Mouse (Mus musculus): ENCODE measurements around the gene Pdgfb. TPM values are rescaled to one million over a fixed set of nuclear protein-coding genes. Genes with fewer than 3 reads are reported as not detected.
A peak's percentile ranks its signal among the peaks of the same experiment; 100 is the strongest.

Pdgfb gene
- polyA plus RNA-seq, 1 experiment from 2014 or later, result 0.85 TPM

- H3K36me3 ChIP-seq (replicated peaks; ENCODE audit: insufficient read depth, low read length), result no peaks in the 10 kb centered on the region
- no peak overlapping the region for H3K4me3 ChIP-seq (ENCODE audit: low read depth, low read length)
- H3K4me2 ChIP-seq (ENCODE audit: low read depth, low read length), result no peak overlapping the region
- 26% methylated on average over 5 of the region's 5 CpGs for WGBS (ENCODE audit: insufficient replicate concordance)
- H3K27me3 ChIP-seq (ENCODE audit: insufficient read depth, low read length), result no peaks in the 10 kb centered on the region
- TF ChIP-seq EP300 (IDR thresholded peaks at IDR 0.05; ENCODE audit: low read depth) (no peak), CTCF (IDR thresholded peaks at IDR 0.05; ENCODE audit: low read depth) (no peak)
- DNase-seq (no peak), ATAC-seq (no peak)
- H3K4me1 ChIP-seq (ENCODE audit: insufficient read depth), result peaks cover 4% of the 10 kb centered on the region; the same call in 1 of the 2 replicates
- no peak overlapping the region for H3K9ac ChIP-seq (replicated peaks)
- H3K27ac ChIP-seq (ENCODE audit: low read depth), result no peak overlapping the region
- H3K9me3 ChIP-seq (ENCODE audit: low read length), result no peaks in the 10 kb centered on the region
Observed at GRCm38 (mm10) chr15:80047973-80048372, 33.2 kb upstream of the Pdgfb start.

DNA sequence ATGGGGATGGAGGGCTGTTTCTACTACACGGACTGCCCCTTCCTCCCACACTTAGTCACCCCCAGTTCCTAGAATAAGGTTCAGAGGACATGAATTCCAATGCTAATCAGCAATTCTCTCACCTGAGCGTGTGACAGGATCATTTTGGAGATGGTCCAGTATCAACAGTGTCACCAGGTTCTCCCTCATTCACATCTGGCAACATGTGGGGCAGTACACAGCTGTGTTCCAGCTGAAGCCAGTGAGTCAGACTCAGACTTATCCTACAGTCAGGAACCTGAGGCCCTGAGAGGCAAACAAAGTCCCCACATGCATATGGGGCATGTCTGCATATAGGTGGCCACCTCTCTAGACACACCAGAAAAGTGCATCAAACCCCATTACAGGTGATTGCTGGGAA, 32.5 kb upstream of the Pdgfb start:
- H3K4me3 ChIP-seq (ENCODE audit: low read depth, low read length), result no peak overlapping the region
- H3K27ac ChIP-seq (ENCODE audit: low read depth), result no peak overlapping the region
- H3K9ac ChIP-seq (replicated peaks), result no peak overlapping the region
- 57% methylated on average over 2 of the region's 2 CpGs for WGBS (ENCODE audit: insufficient replicate concordance)
- DNase-seq, result no peak
- no peaks in the 10 kb centered on the region for H3K27me3 ChIP-seq (ENCODE audit: insufficient read depth, low read length)
- H3K4me2 ChIP-seq (ENCODE audit: low read depth, low read length), result no peak overlapping the region
- H3K4me1 ChIP-seq (ENCODE audit: insufficient read depth), result peaks cover 4% of the 10 kb centered on the region; the same call in 1 of the 2 replicates
- H3K9me3 ChIP-seq (ENCODE audit: low read length), result no peaks in the 10 kb centered on the region
- TF ChIP-seq CTCF (IDR thresholded peaks at IDR 0.05; ENCODE audit: low read depth) (no peak), EP300 (IDR thresholded peaks at IDR 0.05; ENCODE audit: low read depth) (no peak)
- no peaks in the 10 kb centered on the region for H3K36me3 ChIP-seq (replicated peaks; ENCODE audit: insufficient read depth, low read length)
- ATAC-seq, result peak; percentile 70

- ATAC-seq, result no peak
- no peaks in the 10 kb centered on the region for H3K4me1 ChIP-seq (ENCODE audit: insufficient read depth)
- no peak overlapping the region for H3K4me3 ChIP-seq (ENCODE audit: low read depth, low read length)
- no peak overlapping the region for H3K4me2 ChIP-seq (ENCODE audit: low read depth, low read length)
- no peaks in the 10 kb centered on the region for H3K36me3 ChIP-seq (replicated peaks; ENCODE audit: insufficient read depth, low read length)
- H3K27ac ChIP-seq (ENCODE audit: low read depth), result no peak overlapping the region
- no peaks in the 10 kb centered on the region for H3K27me3 ChIP-seq (ENCODE audit: insufficient read depth, low read length)
- 0 out of 2 replicates have a peak, but pooled peaks have one; percentile 14 for TF ChIP-seq CTCF (IDR thresholded peaks at IDR 0.05; ENCODE audit: low read depth)
- TF ChIP-seq EP300 (IDR thresholded peaks at IDR 0.05; ENCODE audit: low read depth), result no peak
- 92% methylated on average over 2 of the region's 2 CpGs for WGBS (ENCODE audit: insufficient replicate concordance)
- no peaks in the 10 kb centered on the region for H3K9me3 ChIP-seq (ENCODE audit: low read length)
- DNase-seq, result no peak
- H3K9ac ChIP-seq (replicated peaks), result no peak overlapping the region
Observed at GRCm38 (mm10) chr15:80045749-80046148, 31.0 kb upstream of the Pdgfb start.

GRCm38 (mm10) chr15:80044249-80044648, 29.5 kb upstream of the Pdgfb start:
- H3K36me3 ChIP-seq (replicated peaks; ENCODE audit: insufficient read depth, low read length), result no peaks in the 10 kb centered on the region
- H3K4me1 ChIP-seq (ENCODE audit: insufficient read depth), result no peaks in the 10 kb centered on the region
- no peak overlapping the region for H3K4me2 ChIP-seq (ENCODE audit: low read depth, low read length)
- no peaks in the 10 kb centered on the region for H3K9me3 ChIP-seq (ENCODE audit: low read length)
- H3K9ac ChIP-seq (replicated peaks), result no peak overlapping the region
- TF ChIP-seq EP300 (IDR thresholded peaks at IDR 0.05; ENCODE audit: low read depth) (no peak), CTCF (IDR thresholded peaks at IDR 0.05; ENCODE audit: low read depth) (no peak)
- no peak for DNase-seq
- ATAC-seq, result no peak
- 73% methylated on average over 10 of the region's 10 CpGs for WGBS (ENCODE audit: insufficient replicate concordance)
- no peaks in the 10 kb centered on the region for H3K27me3 ChIP-seq (ENCODE audit: insufficient read depth, low read length)
- H3K27ac ChIP-seq (ENCODE audit: low read depth), result no peak overlapping the region
- no peak overlapping the region for H3K4me3 ChIP-seq (ENCODE audit: low read depth, low read length)

DNA sequence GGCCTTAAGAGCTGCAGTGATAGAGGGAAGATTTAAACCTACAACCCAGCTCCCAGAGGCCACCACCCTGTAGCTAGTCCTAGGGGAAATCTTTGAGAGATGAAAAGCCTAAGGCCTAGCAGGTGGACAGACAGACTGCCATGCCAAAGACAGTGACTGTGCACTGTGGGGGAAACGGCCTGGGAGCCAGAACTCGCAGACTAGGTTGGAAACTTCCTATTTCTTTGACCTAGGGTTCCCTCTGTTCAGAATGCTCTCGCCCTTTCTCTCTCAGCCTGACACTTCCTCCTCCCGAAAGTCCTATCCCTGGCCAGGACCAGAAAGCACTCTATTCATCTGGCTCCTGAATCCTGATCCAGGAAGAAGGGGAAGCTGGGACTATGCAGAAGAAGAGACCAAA, 27.4 kb upstream of the Pdgfb start:
- H3K4me1 ChIP-seq (ENCODE audit: insufficient read depth), result no peaks in the 10 kb centered on the region
- no peaks in the 10 kb centered on the region for H3K27me3 ChIP-seq (ENCODE audit: insufficient read depth, low read length)
- TF ChIP-seq CTCF (IDR thresholded peaks at IDR 0.05; ENCODE audit: low read depth), result no peak
- DNase-seq (no peak), ATAC-seq (no peak)
- 37% methylated on average over 4 of the region's 4 CpGs for WGBS (ENCODE audit: insufficient replicate concordance)
- no peak overlapping the region for H3K4me3 ChIP-seq (ENCODE audit: low read depth, low read length)
- no peak overlapping the region for H3K27ac ChIP-seq (ENCODE audit: low read depth)
- no peak overlapping the region for H3K4me2 ChIP-seq (ENCODE audit: low read depth, low read length)
- H3K36me3 ChIP-seq (replicated peaks; ENCODE audit: insufficient read depth, low read length), result no peaks in the 10 kb centered on the region
- no peaks in the 10 kb centered on the region for H3K9me3 ChIP-seq (ENCODE audit: low read length)
- no peak overlapping the region for H3K9ac ChIP-seq (replicated peaks)

DNA sequence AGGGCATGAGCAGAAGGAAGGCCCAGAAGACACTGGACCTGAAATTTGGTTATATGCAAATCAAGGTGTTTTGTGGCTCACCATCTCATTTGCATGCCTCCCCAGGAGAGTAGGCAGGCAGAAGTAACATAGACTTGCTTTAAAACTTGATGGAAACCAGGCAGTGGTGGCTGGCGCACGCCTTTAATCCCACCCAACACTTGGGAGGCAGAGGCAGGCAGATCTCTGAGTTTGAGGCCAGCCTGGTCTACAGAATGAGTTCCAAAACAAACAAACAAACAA, 23.3 kb upstream of the Pdgfb start:
- H3K4me1 ChIP-seq (ENCODE audit: insufficient read depth), result no peaks in the 10 kb centered on the region
- TF ChIP-seq EP300 (IDR thresholded peaks at IDR 0.05; ENCODE audit: low read depth) (no peak), CTCF (IDR thresholded peaks at IDR 0.05; ENCODE audit: low read depth) (no peak)
- 90% methylated on average over 2 of the region's 2 CpGs for WGBS (ENCODE audit: insufficient replicate concordance)
- no peaks in the 10 kb centered on the region for H3K9me3 ChIP-seq (ENCODE audit: low read length)
- H3K4me2 ChIP-seq (ENCODE audit: low read depth, low read length), result no peak overlapping the region
- DNase-seq (no peak), ATAC-seq (no peak)
- no peak overlapping the region for H3K4me3 ChIP-seq (ENCODE audit: low read depth, low read length)
- no peak overlapping the region for H3K27ac ChIP-seq (ENCODE audit: low read depth)
- no peak overlapping the region for H3K9ac ChIP-seq (replicated peaks)
- H3K36me3 ChIP-seq (replicated peaks; ENCODE audit: insufficient read depth, low read length), result no peaks in the 10 kb centered on the region
- no peaks in the 10 kb centered on the region for H3K27me3 ChIP-seq (ENCODE audit: insufficient read depth, low read length)

Data from liver, postnatal 0 days (tissue).